Mouse (Mus musculus): ENCODE measurements around the gene Pcdh18. TPM values are rescaled to one million over a fixed set of nuclear protein-coding genes. Genes with fewer than 3 reads are reported as not detected.

Gene Pcdh18
- not detected in 2 replicates for total RNA-seq (2012; rRNA removed)
- total RNA-seq (2014; rRNA removed), result not detected in 2 replicates
- polyA plus RNA-seq (2012; ENCODE audit: insufficient read length, low read depth), result not detected in 2 replicates

DNA sequence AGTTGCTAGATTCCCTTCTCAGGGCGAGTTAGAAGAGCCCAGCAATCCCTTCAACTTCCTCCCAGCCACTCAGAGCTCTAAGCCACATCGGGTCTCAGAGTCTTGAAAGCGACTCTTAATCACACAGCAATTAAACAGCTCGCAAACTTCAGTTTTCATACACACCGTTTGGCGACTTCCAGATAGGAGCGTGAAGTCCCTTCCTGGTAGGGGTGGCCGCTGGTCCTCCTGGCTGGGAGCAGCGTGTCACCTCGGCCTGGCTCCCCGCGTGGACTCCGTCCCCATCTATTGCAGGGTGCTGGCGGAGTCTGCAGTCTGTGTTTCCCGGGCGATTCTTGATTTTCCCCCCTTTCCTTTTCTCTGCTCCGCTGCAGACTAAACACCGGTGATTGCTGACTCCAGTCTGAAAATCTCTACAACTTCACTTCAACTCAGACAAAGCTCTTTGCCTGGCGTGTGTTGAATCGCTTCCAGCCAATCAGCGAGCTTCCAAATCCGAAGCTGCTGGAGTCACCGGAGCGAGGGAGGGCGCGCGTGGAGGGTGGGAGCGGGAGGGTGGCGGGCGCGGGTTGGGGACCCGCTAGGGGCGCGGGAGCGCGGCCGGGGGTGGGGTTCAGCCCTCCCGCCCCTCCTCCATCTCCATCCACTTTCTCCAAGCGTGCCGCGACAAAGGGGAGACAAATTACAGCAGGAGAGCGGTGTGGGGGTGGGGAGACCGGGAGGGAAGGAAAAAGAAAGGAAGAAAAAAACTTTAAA is at the start of gene Pcdh18:
TSS of gene Pcdh18 (minus strand) at position 456 of the 756 bp plus-strand sequence.
- H3K4me1 ChIP-seq (ENCODE audit: control insufficient read depth in 1 of 2, insufficient read depth in 2 of 2), result no peaks in the 10 kb centered on the region
- no peaks in the 10 kb centered on the region for H3K36me3 ChIP-seq (replicated peaks in 1 of 2; ENCODE audit: control insufficient read depth in 1 of 2, insufficient read depth in 1 of 2, low read length in 1 of 2)
- dilution Hi-C loops (cut with MboI; ENCODE audit: extremely low pct_ligation_motif_present, extremely low pct_unique_long_range_greater_than_20kb, low sequenced_read_pairs) (no loop called here), in situ Hi-C loops (cut with MboI; ENCODE audit: low pct_ligation_motif_present, low pct_unique_long_range_greater_than_20kb, low sequenced_read_pairs) (no loop called here)
- DNase-seq (ENCODE audit: extremely low read depth), result no peak
- peaks cover 57% of the 10 kb centered on the region for H3K9me3 ChIP-seq (replicated peaks; ENCODE audit: low read length)
- no peak within 1 kb of the TSS for H3K9ac ChIP-seq (ENCODE audit: insufficient read depth, low read depth)
- no peaks in the 10 kb centered on the region for H3K27me3 ChIP-seq (replicated peaks)
- TF ChIP-seq GABPA (IDR thresholded peaks at IDR 0.05; ENCODE audit: insufficient replicate concordance, low read depth, low read length) (no peak), E2F4 (IDR thresholded peaks at IDR 0.05; ENCODE audit: insufficient replicate concordance, low read depth, low read length) (no peak), MXI1 (IDR thresholded peaks at IDR 0.05; ENCODE audit: low read depth, low read length) (no peak), ZKSCAN1 (IDR thresholded peaks at IDR 0.05; ENCODE audit: borderline replicate concordance, low read depth, low read length) (no peak), HCFC1 (IDR thresholded peaks at IDR 0.05; ENCODE audit: low read depth, low read length) (no peak), CHD1 (IDR thresholded peaks at IDR 0.05; ENCODE audit: low read depth, low read length) (no peak), USF1 (IDR thresholded peaks at IDR 0.05; ENCODE audit: low read depth, low read length) (no peak), TBP (conservative IDR thresholded peaks at IDR 0.05; ENCODE audit: low read depth, low read length) (no peak), MAFK (IDR thresholded peaks at IDR 0.05; ENCODE audit: insufficient replicate concordance, low read length) (no peak)
- no peaks in the 10 kb centered on the region for H3K79me2 ChIP-seq (replicated peaks; ENCODE audit: control insufficient read depth, extremely low read depth, insufficient read depth, poor library complexity, severe bottlenecking)
- H3K4me3 ChIP-seq (replicated peaks in 1 of 3; ENCODE audit: low read depth in 2 of 3, low read length in 2 of 3, poor library complexity in 1 of 3), result no peak within 1 kb of the TSS
- no peak within 1 kb of the TSS for H3K4me2 ChIP-seq (ENCODE audit: insufficient read depth, low read depth, poor library complexity, severe bottlenecking)
- no peak within 1 kb of the TSS for H3K27ac ChIP-seq (ENCODE audit: insufficient read depth, low read depth)

DNA sequence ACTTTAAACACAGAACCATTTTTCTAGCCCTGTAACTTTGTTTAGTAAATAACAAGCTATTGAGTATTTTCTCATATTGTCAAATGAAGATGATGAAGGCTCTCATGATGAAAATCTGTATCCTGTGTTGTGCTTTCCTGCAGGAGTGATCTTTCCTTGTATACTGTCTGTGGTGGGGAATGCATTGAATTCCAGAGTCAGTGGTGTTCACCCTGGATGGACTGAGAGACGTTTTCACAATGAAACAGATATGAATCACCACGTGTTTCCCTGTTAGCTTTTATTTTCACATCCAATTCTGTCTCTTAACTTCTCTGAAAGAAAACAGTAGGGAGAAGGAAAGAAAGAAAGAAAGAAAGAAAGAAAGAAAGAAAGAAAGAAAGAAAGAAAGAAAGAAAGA is 49.7 kb upstream of the Pcdh18 start:
- Histone ChIP-seq H3K27me3 (replicated peaks) (no peaks in the 10 kb centered on the region), H3K36me3 (replicated peaks in 1 of 2; ENCODE audit: control insufficient read depth in 1 of 2, insufficient read depth in 1 of 2, low read length in 1 of 2) (no peaks in the 10 kb centered on the region), H3K27ac (ENCODE audit: insufficient read depth, low read depth) (no peak overlapping the region), H3K4me2 (ENCODE audit: insufficient read depth, low read depth, poor library complexity, severe bottlenecking) (no peak overlapping the region), H3K9ac (ENCODE audit: insufficient read depth, low read depth) (no peak overlapping the region), H3K79me2 (replicated peaks; ENCODE audit: control insufficient read depth, extremely low read depth, insufficient read depth, poor library complexity, severe bottlenecking) (no peaks in the 10 kb centered on the region), H3K4me3 (replicated peaks in 1 of 3; ENCODE audit: low read depth in 2 of 3, low read length in 2 of 3, poor library complexity in 1 of 3) (no peak overlapping the region), H3K9me3 (replicated peaks; ENCODE audit: low read length) (peaks cover 35% of the 10 kb centered on the region), H3K4me1 (ENCODE audit: control insufficient read depth in 1 of 2, insufficient read depth in 2 of 2) (no peaks in the 10 kb centered on the region)
- no peak for TF ChIP-seq JUND (conservative IDR thresholded peaks at IDR 0.05; ENCODE audit: low read depth, low read length)
- no peak for TF ChIP-seq MEF2A (IDR thresholded peaks at IDR 0.05; ENCODE audit: borderline replicate concordance, low read depth, low read length)
- TF ChIP-seq PAX5 (IDR thresholded peaks at IDR 0.05; ENCODE audit: low read length), result no peak
- no peak for TF ChIP-seq TCF12 (IDR thresholded peaks at IDR 0.05; ENCODE audit: low read depth, low read length)
- TF ChIP-seq CTCF (conservative IDR thresholded peaks at IDR 0.05 in 1 of 2, IDR thresholded peaks at IDR 0.05 in 1 of 2; ENCODE audit: low read depth in 2 of 2, low read length in 2 of 2), result no peak
- TF ChIP-seq ZC3H11A (IDR thresholded peaks at IDR 0.05; ENCODE audit: low read depth, low read length), result no peak
- no peak for TF ChIP-seq ZMIZ1 (IDR thresholded peaks at IDR 0.05; ENCODE audit: low read depth, low read length)
- no peak for TF ChIP-seq TBP (conservative IDR thresholded peaks at IDR 0.05; ENCODE audit: low read depth, low read length)
- no peak for TF ChIP-seq ZKSCAN1 (IDR thresholded peaks at IDR 0.05; ENCODE audit: borderline replicate concordance, low read depth, low read length)
- TF ChIP-seq POLR2A (IDR thresholded peaks at IDR 0.05; ENCODE audit: low read depth, low read length), result no peak
- TF ChIP-seq MXI1 (IDR thresholded peaks at IDR 0.05; ENCODE audit: low read depth, low read length), result no peak
- no peak for TF ChIP-seq SMC3 (IDR thresholded peaks at IDR 0.05; ENCODE audit: low read depth, low read length)
- TF ChIP-seq HCFC1 (IDR thresholded peaks at IDR 0.05; ENCODE audit: low read depth, low read length), result no peak
- dilution Hi-C loops (cut with MboI; ENCODE audit: extremely low pct_ligation_motif_present, extremely low pct_unique_long_range_greater_than_20kb, low sequenced_read_pairs) (no loop called here), in situ Hi-C loops (cut with MboI; ENCODE audit: low pct_ligation_motif_present, low pct_unique_long_range_greater_than_20kb, low sequenced_read_pairs) (no loop called here)
- DNase-seq (ENCODE audit: extremely low read depth), result no peak

All from CH12.LX (cell line).